Mouse (Mus musculus): ENCODE measurements around the gene Usp12.

DNA sequence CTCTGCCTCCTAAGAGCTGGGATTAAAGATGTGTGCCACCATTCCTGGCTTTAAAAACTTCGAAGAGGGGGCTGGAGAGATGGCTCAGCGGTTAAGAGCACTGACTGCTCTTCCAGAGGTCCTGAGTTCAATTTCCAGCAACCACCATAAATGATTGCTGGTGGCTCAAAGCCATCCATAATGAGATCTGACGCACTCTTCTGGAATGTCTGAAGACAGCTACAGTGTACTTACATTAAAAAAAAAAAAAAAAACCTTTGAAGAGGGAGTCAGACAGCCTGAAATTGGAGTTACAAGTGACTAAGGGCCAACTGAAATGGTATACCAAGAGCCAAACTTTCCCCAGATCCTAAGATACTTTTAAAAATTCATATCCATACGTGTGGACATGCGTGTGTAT, 29.0 kb downstream of the Usp12 start:
- TF ChIP-seq POLR2A (IDR thresholded peaks at IDR 0.05; ENCODE audit: low read depth, low read length) (no peak), CTCF (IDR thresholded peaks at IDR 0.05; ENCODE audit: borderline replicate concordance, insufficient read depth, low read length) (no peak)
